Mouse (Mus musculus) spleen, postnatal 10 days (tissue): Measurements from ENCODE around the gene Tfap2e.
A peak's percentile ranks its signal among the peaks of the same experiment; 100 is the strongest.

Source experiments
- DNase-seq, 2 experiments: peaks; one replicate each; pipeline ENCODE4 v3.0.0; 2021 to 2022; ENCODE audit warnings: low spot score in 2 of 2

Gene Tfap2e

DNA sequence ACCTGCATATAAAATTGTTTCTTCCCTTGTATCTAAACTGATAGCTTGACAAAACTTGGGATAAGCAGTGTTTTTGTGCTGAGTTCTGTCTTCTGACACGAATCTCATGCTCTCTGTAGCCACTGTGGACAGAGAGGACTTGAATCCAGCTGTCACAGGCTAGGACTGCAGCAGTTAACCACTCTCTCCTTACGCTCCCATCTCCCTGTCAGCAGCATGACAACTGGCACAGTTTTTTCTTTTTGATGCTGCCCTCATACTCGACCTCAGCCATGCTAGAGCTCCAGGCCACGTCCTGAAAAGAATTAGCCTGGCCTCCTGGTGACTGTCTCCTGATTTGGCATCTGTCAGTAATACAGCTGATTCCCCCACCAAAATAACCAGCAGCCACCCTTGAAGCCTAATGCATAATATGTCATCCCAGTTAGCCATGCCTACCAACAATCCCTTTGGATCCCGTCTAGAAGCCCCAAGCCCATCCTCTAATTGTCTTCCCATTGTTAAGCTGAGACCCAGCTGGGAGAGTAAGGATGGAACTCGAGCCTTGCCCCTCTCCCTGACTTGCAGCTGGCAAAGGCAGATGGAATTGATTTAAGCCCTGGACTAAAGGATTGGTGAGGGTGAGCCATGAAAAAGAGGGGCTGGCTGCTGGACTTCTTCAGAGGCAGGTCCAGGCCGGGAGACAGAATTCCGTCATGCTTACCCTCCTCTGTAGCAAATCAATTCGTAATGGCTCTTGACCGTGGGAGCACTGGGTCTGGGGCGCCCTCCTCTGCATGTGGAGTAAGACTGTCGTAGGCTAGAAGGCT lies 29.2 kb downstream of the Tfap2e start:
- no peak for DNase-seq

DNA sequence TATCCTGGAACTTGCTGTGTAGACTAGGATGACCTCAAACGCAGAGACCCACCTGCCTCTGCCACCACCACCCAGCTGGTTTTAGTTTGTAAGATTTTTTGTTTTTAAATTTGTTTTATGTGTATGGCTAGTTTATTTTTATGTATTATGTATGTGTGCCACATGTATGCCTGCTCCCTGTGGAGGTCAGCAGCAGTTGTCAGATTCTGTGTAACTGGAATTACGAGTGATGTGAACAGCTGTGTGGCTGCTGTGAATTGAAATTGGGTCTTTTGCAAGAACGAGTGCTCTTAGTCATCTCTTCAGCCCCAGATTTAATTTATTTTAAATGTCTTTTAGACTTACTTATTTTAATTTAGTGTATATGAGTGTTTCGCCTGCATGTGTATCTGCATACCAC lies 39.1 kb downstream of the Tfap2e start:
- DNase-seq: no peak

DNA sequence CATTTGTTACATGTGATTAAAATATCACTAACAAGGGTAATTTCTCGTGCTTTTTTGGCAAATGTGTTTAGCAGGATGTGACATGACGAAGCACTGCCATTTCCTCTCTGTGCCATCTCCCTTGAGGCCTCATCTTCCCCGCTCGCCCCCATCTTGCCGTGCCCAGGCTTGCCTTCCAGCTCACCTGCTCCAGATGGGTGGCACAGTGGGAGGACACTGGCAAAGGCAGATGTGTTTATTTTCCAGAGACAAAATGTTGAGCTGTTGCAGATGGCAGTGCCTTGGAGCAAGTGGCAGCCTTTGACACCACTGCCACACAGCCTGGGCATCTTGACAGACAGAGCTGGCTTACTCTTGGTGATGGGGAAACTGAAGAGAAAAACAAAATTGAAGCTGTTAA lies 43.0 kb downstream of the Tfap2e start:
- DNase-seq: no peak

DNA sequence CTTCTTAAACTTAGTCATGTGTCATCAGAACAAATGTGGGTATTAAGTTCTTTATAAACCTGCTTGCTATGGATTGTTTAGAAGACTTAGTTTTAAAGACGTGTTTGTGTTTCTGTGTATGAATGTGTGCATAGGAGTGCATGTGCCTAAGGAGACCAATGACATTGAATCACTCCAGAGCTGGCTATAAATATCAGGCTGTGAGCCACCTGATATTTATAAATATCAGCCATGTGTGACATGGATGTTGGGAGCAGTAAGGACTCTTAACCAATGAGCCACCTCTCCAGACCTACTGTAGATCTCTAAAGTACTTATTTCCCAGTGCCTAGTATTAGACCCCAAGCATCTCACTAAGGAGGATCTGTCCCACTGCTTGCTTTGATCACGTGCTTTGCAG lies 46.6 kb downstream of the Tfap2e start:
- no peak for DNase-seq

DNA sequence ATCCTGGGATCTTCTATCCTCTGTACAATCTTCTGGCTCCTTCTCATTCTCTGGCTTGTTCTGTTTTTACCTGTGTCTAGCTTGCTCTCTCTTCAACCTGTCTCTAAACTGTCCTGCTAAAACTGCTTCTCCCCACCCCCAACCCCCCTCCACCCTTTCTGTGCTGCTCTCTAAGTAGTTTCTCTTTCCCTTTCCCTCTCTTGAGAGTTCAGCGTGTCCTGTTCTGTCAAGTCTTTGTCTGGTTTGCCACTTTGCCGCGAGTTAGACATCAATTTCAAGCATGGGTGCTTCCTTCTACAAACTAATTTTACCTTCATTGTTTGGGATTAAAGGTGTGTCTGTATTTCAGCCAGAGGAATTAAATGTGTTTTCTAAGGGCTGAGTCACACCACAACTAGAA lies 53.0 kb downstream of the Tfap2e start:
- DNase-seq: no peak

DNA sequence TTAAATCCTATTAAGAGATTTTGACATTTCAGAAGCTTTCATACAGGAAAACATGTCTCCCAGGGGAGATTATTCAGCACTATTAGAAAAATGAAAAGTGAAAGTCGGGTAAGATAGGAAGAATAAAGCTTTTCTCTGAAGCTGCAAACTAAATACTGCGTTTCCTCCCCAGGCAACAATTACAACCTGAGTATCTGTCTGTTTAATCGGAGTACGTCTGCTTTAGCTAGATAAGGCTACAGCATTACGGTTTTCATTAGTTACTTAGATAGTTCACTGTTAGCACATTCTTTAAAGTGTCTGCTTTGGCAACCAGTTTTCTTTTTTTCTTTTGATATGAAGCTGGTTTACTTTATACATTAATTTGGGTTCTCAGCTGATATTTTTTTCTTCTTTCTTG lies 53.7 kb downstream of the Tfap2e start:
- DNase-seq: no peak

DNA sequence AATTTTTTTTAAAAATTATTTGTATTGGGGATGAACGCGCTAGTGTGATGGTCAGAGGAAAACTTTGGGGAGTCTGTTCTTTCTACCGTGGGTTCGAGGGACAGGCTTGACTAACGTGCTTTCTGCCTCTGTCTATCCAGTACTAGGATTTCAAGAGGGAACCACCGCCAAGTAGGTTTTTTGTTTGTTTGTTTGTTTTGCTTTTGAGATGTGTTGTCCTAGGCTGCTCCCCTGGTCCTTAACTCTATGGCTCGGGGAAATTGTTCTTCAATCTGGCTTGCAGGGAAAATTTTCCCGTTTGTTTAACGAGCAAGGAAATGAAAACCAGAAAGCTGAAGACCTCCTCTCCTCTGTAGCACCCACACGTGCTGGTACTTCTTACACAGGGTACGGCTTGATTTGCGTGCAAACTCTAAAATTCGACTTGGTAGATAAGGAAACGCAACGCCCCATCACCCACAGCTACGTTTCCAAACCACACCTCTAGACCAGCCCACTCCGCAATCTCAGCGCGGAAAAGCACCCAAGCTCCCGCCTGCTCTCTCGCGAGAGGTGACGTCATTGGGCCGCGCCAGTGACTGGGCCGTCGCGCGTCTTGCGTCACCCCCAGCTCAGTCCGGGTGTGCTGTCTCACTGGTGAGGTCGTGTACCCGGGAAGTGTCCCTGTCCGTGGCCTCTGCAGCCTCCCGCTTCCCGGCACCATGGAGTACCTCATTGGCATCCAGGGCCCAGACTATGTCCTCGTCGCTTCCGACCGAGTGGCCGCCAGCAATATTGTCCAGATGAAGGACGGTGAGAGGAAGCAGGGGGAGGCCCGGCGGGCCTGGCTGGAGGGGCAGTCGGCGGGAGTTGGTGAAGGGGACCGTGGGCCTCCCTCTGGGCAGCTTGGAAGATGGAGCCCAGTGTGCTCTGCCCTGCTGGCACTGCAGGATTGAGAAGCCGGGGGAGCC lies 58.7 kb downstream of the Tfap2e start, which contains the start of gene Psmb2:
Psmb2 (plus strand) TSS at position 577 of the 950 bp plus-strand sequence.
- peak; percentile 99 for DNase-seq

DNA sequence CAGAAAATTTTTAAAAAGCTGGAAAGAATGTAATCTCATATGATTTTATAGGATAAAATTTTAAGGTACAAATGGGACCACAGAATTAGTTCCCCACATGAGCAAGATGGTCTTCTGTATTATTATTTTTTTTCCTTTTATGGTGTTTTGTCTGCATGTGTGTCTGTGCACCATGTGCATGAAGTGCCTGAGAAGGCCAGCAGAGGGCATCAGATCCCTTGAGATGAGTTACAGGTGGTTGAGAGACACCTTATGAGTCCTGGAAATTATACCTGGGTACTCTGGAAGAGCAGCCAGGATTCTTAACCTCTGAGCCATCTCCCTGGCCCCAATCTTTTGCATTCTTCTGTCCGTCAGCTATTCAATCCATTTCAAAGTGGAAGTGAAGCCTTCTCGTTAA lies 69.0 kb downstream of the Tfap2e start:
- no peak for DNase-seq
